ENCODE assay signal across 8 mouse cellular contexts in the genomic region with DNA sequence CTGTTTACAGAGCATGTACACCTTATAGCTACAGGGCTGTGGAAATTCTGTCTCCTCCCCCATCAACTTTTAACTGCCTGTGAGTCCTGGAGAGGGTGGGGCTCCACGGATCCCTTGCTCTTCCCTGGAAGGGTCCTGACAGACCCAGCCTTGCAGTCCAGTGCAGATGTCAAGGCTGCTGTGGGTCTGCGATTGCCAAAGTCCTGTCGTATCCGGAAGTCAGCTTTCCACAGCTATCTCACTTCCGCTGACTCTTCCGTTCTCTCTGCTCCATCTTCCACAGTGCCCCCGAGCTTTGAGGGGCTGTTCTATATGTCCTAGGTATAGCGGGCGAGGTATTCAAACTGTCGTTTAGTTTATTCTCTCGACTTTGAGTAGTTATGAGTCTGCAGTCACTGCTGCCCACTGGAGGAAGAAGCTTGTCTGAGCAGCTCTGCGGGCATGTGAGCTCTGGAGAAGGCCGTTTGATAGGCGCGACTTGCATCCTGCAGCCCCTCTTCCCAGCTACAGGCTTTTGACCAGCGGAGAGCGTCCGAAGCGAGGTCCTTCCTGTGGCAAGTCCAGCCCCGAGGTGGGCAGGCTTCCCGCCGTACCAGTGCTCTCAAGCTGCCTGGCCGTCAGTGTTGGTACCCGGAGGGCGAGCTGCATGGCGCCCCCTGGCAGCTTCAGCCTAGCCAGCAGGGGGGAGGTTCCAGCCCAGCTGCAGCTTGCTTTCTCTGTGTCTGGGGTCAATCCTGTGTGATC. TPM values are rescaled to one million over a fixed set of nuclear protein-coding genes. Genes with fewer than 3 reads are reported as not detected.
DNase-seq lines count a peak whose midpoint lies in the region; ATAC-seq and TF ChIP-seq lines count a peak whose summit lies in the region.

No protein-coding gene starts in this region.

- H3K27me3 ChIP-seq in erythroblast, embryonic 14.5 days (ENCODE audit: control insufficient read depth): no peaks in the 10 kb centered on the region
- no peaks in the 10 kb centered on the region for H3K27me3 ChIP-seq in hindbrain, embryonic 11.5 days (ENCODE audit: control insufficient read depth, insufficient read depth, low read length)
- no peaks in the 10 kb centered on the region for H3K27me3 ChIP-seq in limb, embryonic 14.5 days (ENCODE audit: control insufficient read depth, insufficient read depth, low read length)
- H3K27me3 ChIP-seq in midbrain, embryonic 12.5 days: no peaks in the 10 kb centered on the region

- no peak overlapping the region for H3K9ac ChIP-seq in hindbrain, embryonic 11.5 days (ENCODE audit: low read depth, low read length)
- peak overlapping the region; percentile 26; the same call in 1 of the 2 replicates for H3K9ac ChIP-seq in limb, embryonic 14.5 days (ENCODE audit: low read depth, low read length, severe bottlenecking)
- H3K9ac ChIP-seq in midbrain, embryonic 12.5 days (replicated peaks): peak overlapping the region; percentile 46; the same call in 1 of the 2 replicates

- H3K36me3 ChIP-seq in erythroblast, embryonic 14.5 days (ENCODE audit: control insufficient read depth): peaks cover 36% of the 10 kb centered on the region
- no peaks in the 10 kb centered on the region for H3K36me3 ChIP-seq in hindbrain, embryonic 11.5 days (ENCODE audit: control insufficient read depth, insufficient read depth, low read length)
- peaks cover 3% of the 10 kb centered on the region for H3K36me3 ChIP-seq in limb, embryonic 14.5 days (ENCODE audit: control insufficient read depth, insufficient read depth, low read length)
- peaks cover 3% of the 10 kb centered on the region; the same call in 1 of the 2 replicates for H3K36me3 ChIP-seq in midbrain, embryonic 12.5 days

- DNase-seq in 416B (ENCODE audit: low read depth) (peak; percentile 91), R1 (ENCODE audit: low read depth, low spot score) (peak; percentile 26)
- DNase-seq in hindbrain, embryonic 11.5 days (ENCODE audit: low spot score): peak; percentile 35
- no peak for DNase-seq in limb, embryonic 14.5 days (ENCODE audit: low spot score)
- DNase-seq in spleen, postnatal 36 days (ENCODE audit: low spot score in 2 of 2): peak; percentile 34 to 39
- DNase-seq in cerebellum, adult 11 months: no peak

- peaks cover 63% of the 10 kb centered on the region for H3K4me1 ChIP-seq in erythroblast, embryonic 14.5 days (ENCODE audit: control insufficient read depth)
- H3K4me1 ChIP-seq in hindbrain, embryonic 11.5 days (replicated peaks; ENCODE audit: control insufficient read depth, insufficient read depth, low read length): peaks cover 6% of the 10 kb centered on the region
- peaks cover 7% of the 10 kb centered on the region for H3K4me1 ChIP-seq in limb, embryonic 14.5 days (ENCODE audit: control insufficient read depth, insufficient read depth, low read length)
- H3K4me1 ChIP-seq in midbrain, embryonic 12.5 days: peaks cover 24% of the 10 kb centered on the region

- H3K27ac ChIP-seq in hindbrain, embryonic 11.5 days (ENCODE audit: low read depth, low read length): no peak overlapping the region
- H3K27ac ChIP-seq in limb, embryonic 14.5 days (replicated peaks; ENCODE audit: low read depth, low read length): no peak overlapping the region
- no peak overlapping the region for H3K27ac ChIP-seq in midbrain, embryonic 12.5 days (replicated peaks)

- H3K9me3 ChIP-seq in erythroblast, embryonic 14.5 days (ENCODE audit: control insufficient read depth, low read length): no peaks in the 10 kb centered on the region
- H3K9me3 ChIP-seq in hindbrain, embryonic 11.5 days (ENCODE audit: control insufficient read depth, low read length): no peaks in the 10 kb centered on the region
- no peaks in the 10 kb centered on the region for H3K9me3 ChIP-seq in limb, embryonic 14.5 days (ENCODE audit: control insufficient read depth, low read length)
- H3K9me3 ChIP-seq in midbrain, embryonic 12.5 days: no peaks in the 10 kb centered on the region

- 48% methylated on average over 26 of the region's 26 CpGs for WGBS in hindbrain, embryonic 11.5 days
- WGBS in limb, embryonic 14.5 days: 45% methylated on average over 26 of the region's 26 CpGs
- WGBS in midbrain, embryonic 12.5 days: 41% methylated on average over 26 of the region's 26 CpGs

- TF ChIP-seq POLR2A in limb, embryonic 14.5 days (IDR thresholded peaks at IDR 0.05; ENCODE audit: borderline replicate concordance, extremely low read depth, insufficient read depth, insufficient read length): no peak

- no peak for ATAC-seq in hindbrain, embryonic 11.5 days (ENCODE audit: low FRiP score)
- no peak for ATAC-seq in limb, embryonic 14.5 days (ENCODE audit: low FRiP score, low read depth)
- ATAC-seq in midbrain, embryonic 12.5 days (ENCODE audit: low FRiP score, low read depth): 0 out of 2 replicates have a peak, but pooled peaks have one; percentile 5

- H3K4me3 ChIP-seq in erythroblast, embryonic 14.5 days (replicated peaks): peak overlapping the region; percentile 62
- no peak overlapping the region for H3K4me3 ChIP-seq in hindbrain, embryonic 11.5 days (ENCODE audit: low read depth, low read length)
- peak overlapping the region; percentile 19; the same call in 1 of the 2 replicates for H3K4me3 ChIP-seq in limb, embryonic 14.5 days (replicated peaks; ENCODE audit: low read length)
- H3K4me3 ChIP-seq in midbrain, embryonic 12.5 days: peak overlapping the region; percentile 19

- peak overlapping the region; percentile 20; the same call in 1 of the 2 replicates for H3K4me2 ChIP-seq in hindbrain, embryonic 11.5 days (replicated peaks; ENCODE audit: low read depth, low read length)
- peak overlapping the region; percentile 40 for H3K4me2 ChIP-seq in limb, embryonic 14.5 days (replicated peaks; ENCODE audit: low read depth, low read length, severe bottlenecking)
- H3K4me2 ChIP-seq in midbrain, embryonic 12.5 days (replicated peaks): peak overlapping the region; percentile 32

RNA-seq across cellular contexts. Expression of gene Pigk, which starts 49.4 kb away (rescaled TPM):
- 0.58 and 0.65 TPM in 2 replicates for polyA plus RNA-seq in erythroblast, embryonic 14.5 days (2012)
- polyA plus RNA-seq in hindbrain, embryonic 11.5 days (2014; fragmentation: Nextera tagmentation; extraction: Ambion mirVana): 37.6 and 58.3 TPM in 2 replicates
- 17.3 and 20.4 TPM in 2 replicates for polyA plus RNA-seq in limb, embryonic 14.5 days (2012; rRNA removed)
- polyA plus RNA-seq in limb, embryonic 14.5 days (2014; fragmentation: Nextera tagmentation; extraction: Ambion mirVana): 53.1 and 61.7 TPM in 2 replicates
- 41.5 and 42.3 TPM in 2 replicates for polyA plus RNA-seq in midbrain, embryonic 12.5 days (2016; fragmentation: Nextera tagmentation; extraction: Ambion mirVana)

Comparison
In these comparisons a context has a peak if more than half of its experiments do, and no peak if none do; other contexts are left out.
1. DNase-seq: peak in 416B (single experiment), R1 (single experiment), hindbrain, embryonic 11.5 days (single experiment) and spleen, postnatal 36 days (2 of 2); none in limb, embryonic 14.5 days (single experiment) and cerebellum, adult 11 months (single experiment).
2. RNA of gene Pigk, which starts 49.4 kb away (polyA plus RNA-seq): 37.6 to 58.3 TPM in hindbrain, embryonic 11.5 days, 17.3 to 61.7 TPM in limb, embryonic 14.5 days and 41.5 to 42.3 TPM in midbrain, embryonic 12.5 days; 0.58 to 0.65 TPM in erythroblast, embryonic 14.5 days; every median in the first group is over 10 times any median in the second.
3. Peak in every context shown above with its lines, with median percentiles within 50 percentile points of each other: H3K4me2 ChIP-seq.